In the genomic region with DNA sequence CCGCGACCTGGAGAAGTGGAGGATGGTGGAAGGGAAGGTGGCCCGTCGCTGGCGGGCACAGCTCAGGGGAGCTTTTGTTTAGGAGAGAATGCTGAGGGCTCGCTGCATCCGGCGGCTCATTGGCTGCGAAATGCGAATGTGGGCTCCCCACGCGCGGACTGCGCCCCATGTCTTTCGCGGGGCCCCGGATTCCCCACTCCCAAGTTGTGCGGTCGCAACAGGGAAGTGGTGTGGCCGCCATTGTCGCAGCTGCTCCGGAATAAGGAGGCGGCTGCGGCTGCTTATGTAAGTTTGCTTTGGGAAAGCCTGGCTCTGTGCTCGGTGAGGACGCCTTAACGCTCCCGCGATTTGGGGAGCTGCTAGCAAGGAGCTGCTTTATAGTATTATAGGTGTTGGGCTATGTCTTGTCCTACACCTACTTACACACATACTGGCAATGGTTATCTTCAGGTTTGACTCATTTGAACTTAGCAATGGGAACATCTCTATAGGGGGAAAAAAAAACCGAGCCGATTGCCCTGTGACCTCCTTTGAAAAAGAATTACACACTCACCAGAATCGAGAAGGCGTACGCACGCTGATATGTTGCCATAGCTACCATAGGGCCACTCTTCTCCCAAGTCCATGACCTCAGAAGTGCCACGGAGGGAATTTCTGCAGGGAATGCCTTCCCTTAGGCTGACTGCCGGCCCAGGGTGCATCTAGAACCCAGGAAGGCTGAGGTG, we compare ENCODE assay signal across 1 mouse cellular context.
A peak's percentile ranks its signal among the peaks of the same experiment; 100 is the strongest.
TF ChIP-seq lines count a peak whose summit lies in the region.

No protein-coding gene starts in this region.

TF ChIP-seq in MEL, 35 proteins besides CTCF, POLR2A, EP300 and RAD21 (continued from another document):
- TF ChIP-seq NELFE (IDR thresholded peaks at IDR 0.05; ENCODE audit: low read depth, low read length) = peak; percentile 28; the same call in 1 of the 2 replicates
- TF ChIP-seq MXI1 (IDR thresholded peaks at IDR 0.05; ENCODE audit: low read depth, low read length) = peak; percentile 49; the same call in 1 of the 2 replicates
- TF ChIP-seq ZNF384 (IDR thresholded peaks at IDR 0.05; ENCODE audit: low read depth, low read length) = peak; percentile 56; the same call in 1 of the 2 replicates
